Mouse (Mus musculus) G1E (cell line): ENCODE data around the gene Ispd. TPM values are rescaled to one million over a fixed set of nuclear protein-coding genes. Genes with fewer than 3 reads are reported as not detected.

Experiments
- ATAC-seq: 2 replicates; pipeline ENCODE4 v1.8.0; 2016; ENCODE audit warnings: mild to moderate bottlenecking; ENCODE audit not compliant: insufficient number of reproducible peaks, poor library complexity, low FRiP score, severe bottlenecking; ENCODE audit errors: extremely low read depth
- DNase-seq: peaks from one replicate; pipeline ENCODE4 v3.0.0; 2012; ENCODE audit warnings: low spot score
- H3K27me3 ChIP-seq: 2 replicates; pipeline ENCODE4 v1.6.1; 2012; ENCODE audit warnings: mild to moderate bottlenecking, low read length, inconsistent platforms; ENCODE audit not compliant: insufficient read depth
- H3K36me3 ChIP-seq: replicated peaks from 2 replicates; pipeline ENCODE3; 2012; ENCODE audit warnings: mild to moderate bottlenecking, inconsistent platforms
- H3K4me1 ChIP-seq: 2 replicates; pipeline ENCODE4 v1.6.1; 2012; ENCODE audit warnings: low read depth, low read length, inconsistent platforms, mixed read lengths; ENCODE audit not compliant: insufficient read depth
- H3K4me3 ChIP-seq: 2 replicates; pipeline ENCODE4 v1.5.1; 2012; ENCODE audit warnings: low read depth, mild to moderate bottlenecking, inconsistent platforms, low read length, moderate library complexity, mixed read lengths
- H3K9me3 ChIP-seq: replicated peaks from 2 replicates; pipeline ENCODE4 v1.6.1; 2012; ENCODE audit warnings: inconsistent platforms
- CTCF ChIP-seq: IDR thresholded peaks from 2 replicates; pipeline ENCODE4 v1.5.1; 2012; ENCODE audit warnings: low read depth, low read length, inconsistent platforms, mixed read lengths
- GATA1 ChIP-seq: IDR thresholded peaks from 2 replicates; pipeline ENCODE4 v1.6.1; 2012; ENCODE audit warnings: borderline replicate concordance, low read length, inconsistent platforms, mixed read lengths
- GATA2 ChIP-seq: IDR thresholded peaks from 2 replicates; pipeline ENCODE4 v1.6.1; 2012; ENCODE audit warnings: low read depth, low read length, inconsistent platforms, borderline replicate concordance
- POLR2AphosphoS5 ChIP-seq: IDR thresholded peaks from 2 replicates; pipeline ENCODE4 v1.6.1; 2012; ENCODE audit warnings: low read depth, low read length, inconsistent platforms; ENCODE audit not compliant: insufficient replicate concordance
- TAL1 ChIP-seq: conservative IDR thresholded peaks from 2 replicates; pipeline ENCODE4 v1.6.1; 2012; ENCODE audit warnings: low read depth, low read length, inconsistent platforms, mixed read lengths
- polyA plus RNA-seq: library from polyadenylated mRNA; stranded (reverse); fragments of >175 nt; gene quantifications from 2 replicates; pipeline ENCODE4 v1.2.3, GENCODE M21; 2012
- total RNA-seq, 2 experiments: library from RNA; stranded (forward) in 1 of 2; stranded (reverse) in 1 of 2; fragments of 200-1000 nt in 1 of 2; fragments of >200 nt in 1 of 2; fragmentation: Nextera tagmentation in 1 of 2; gene quantifications; 2 replicates each; pipeline ENCODE4 v1.2.3; 2014 to 2017

The Ispd gene
- total and polyA plus RNA-seq, 3 experiments: 1.5 to 6.2 (median 4.7) TPM

DNA sequence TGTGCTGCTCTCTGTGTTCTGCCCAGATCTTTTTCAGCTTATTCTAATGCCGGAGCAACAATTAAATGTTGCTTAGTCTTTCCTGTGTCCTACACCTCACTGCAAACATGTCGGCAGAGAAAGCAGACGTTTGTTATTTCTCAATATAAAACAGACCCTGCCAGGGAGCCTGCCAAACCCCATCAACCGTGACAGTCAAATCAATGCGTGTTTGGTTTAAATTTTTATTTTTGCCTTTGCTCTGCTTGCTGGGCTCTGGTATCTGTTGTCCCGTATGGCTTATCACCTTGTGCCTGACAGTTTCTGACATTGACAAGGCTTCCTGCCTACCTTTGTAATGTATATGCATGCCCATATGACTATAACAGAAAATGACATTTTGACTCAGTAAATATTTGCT, 285.5 kb downstream of the Ispd start:
- H3K4me1 ChIP-seq: no peaks in the 10 kb centered on the region
- ATAC-seq: no peak
- peaks cover 4% of the 10 kb centered on the region; the same call in 1 of the 2 replicates for H3K27me3 ChIP-seq

DNA sequence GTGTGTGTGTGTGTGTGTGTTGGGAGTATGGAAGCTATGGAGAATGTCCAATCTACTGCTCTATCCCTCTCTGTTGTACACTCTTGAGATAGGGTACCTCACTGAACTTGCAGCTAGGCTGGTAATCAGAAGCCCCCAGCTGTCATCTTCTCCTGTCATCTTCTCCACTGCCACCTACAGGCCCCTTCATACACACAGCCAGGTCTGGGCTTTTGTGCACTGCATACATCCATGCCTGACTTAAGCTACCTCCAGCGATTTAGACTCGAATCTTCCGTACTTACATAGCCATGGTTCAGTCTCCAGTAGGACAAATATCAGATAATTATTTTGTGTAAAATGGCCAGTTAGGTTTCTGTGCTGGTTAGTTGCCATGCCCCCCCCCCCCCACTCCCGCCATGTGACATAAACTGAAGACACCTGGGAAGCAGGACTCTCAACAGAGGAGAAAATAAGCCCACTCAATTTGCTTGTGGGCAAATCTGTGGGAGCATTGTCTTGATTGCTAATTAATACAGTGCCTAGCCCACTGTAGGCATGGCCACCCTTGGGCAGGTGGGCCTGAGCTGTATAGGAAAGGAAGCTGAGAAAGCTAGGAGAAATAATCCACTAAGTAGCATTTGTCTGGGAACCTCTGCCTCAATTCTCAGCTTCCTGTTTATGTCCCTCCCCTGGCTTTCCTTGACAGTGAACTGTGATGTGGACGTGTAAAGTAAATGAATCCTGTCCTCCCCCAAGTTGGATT, 289.1 kb downstream of the Ispd start:
- Histone ChIP-seq H3K4me1 (no peaks in the 10 kb centered on the region), H3K27me3 (no peaks in the 10 kb centered on the region; the same call in 1 of the 2 replicates), H3K4me3 (no peak overlapping the region), H3K36me3 (no peaks in the 10 kb centered on the region), H3K9me3 (no peaks in the 10 kb centered on the region)
- ATAC-seq: no peak
- no peak for DNase-seq
- TF ChIP-seq TAL1 (no peak), GATA2 (no peak), GATA1 (no peak), POLR2AphosphoS5 (no peak)

More for the DNA sequence above, 285.5 kb downstream of the Ispd start:
- TF ChIP-seq TAL1 (no peak), CTCF (no peak), GATA1 (no peak), GATA2 (no peak), POLR2AphosphoS5 (no peak)
- no peak overlapping the region for H3K4me3 ChIP-seq
- no peaks in the 10 kb centered on the region for H3K36me3 ChIP-seq
- H3K9me3 ChIP-seq: no peaks in the 10 kb centered on the region
- DNase-seq: no peak

DNA sequence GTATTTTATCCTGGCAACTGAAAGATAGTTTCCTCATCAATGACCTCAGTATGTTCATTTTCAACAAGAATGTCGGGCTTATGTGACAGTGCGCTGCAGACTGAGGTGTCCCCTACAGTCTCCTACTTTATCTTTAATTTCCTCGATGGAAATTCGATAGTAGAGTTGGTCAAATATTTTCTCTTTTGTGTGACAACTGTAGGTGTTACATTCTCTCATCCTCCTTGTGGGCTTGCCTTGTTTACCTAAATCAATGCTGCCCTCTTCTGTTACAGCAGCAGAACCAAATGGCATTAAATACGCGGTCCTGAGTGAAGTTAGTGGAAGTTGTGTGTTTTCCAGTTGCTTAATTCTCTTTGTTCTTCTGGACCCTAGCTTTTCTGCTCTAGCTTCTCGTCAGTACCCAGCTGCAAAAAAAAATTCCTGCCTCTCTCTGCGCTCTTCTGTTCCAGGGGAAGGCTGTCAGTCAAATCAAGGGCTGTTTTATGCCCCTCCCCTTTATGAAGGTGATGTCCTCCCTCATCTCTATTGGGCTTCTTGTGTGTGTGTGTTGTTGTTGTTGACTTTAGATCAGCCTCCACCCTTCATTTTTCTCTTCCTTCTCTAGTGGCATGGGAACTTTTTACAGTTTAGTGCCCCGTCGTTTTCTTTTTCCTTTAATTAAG, 289.8 kb downstream of the Ispd start:
- no peak overlapping the region for H3K4me3 ChIP-seq
- DNase-seq (no peak), ATAC-seq (no peak)

DNA sequence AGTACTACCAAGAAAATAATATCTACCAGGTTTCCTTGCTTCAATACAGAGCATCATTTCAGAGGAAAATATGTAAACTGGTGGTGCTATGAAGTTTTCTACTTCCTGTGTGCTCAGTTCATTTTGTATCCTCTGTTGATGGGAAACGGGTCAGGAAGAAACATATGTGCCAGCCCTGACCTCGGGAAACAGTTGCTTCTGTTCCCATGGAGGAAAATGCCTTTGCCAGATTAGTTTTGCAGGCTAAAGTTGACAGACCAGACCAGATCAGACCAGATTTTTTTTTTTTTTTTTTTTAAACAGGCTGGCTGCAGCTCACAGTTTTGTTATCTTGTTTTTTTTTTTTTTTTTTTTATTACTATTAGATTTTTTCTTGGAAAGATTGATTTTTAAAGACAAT, 293.2 kb downstream of the Ispd start:
- no peak for ATAC-seq
- Histone ChIP-seq H3K9me3 (peaks cover 13% of the 10 kb centered on the region), H3K36me3 (no peaks in the 10 kb centered on the region), H3K27me3 (no peaks in the 10 kb centered on the region), H3K4me1 (no peaks in the 10 kb centered on the region), H3K4me3 (no peak overlapping the region)
- no peak for TF ChIP-seq TAL1
- DNase-seq: no peak

More for the DNA sequence above, 289.8 kb downstream of the Ispd start:
- H3K36me3 ChIP-seq: no peaks in the 10 kb centered on the region
- H3K9me3 ChIP-seq: no peaks in the 10 kb centered on the region
- no peak for TF ChIP-seq GATA2
- no peak for TF ChIP-seq CTCF
- no peak for TF ChIP-seq GATA1
- no peak for TF ChIP-seq TAL1
- no peaks in the 10 kb centered on the region; the same call in 1 of the 2 replicates for H3K27me3 ChIP-seq
- H3K4me1 ChIP-seq: no peaks in the 10 kb centered on the region

DNA sequence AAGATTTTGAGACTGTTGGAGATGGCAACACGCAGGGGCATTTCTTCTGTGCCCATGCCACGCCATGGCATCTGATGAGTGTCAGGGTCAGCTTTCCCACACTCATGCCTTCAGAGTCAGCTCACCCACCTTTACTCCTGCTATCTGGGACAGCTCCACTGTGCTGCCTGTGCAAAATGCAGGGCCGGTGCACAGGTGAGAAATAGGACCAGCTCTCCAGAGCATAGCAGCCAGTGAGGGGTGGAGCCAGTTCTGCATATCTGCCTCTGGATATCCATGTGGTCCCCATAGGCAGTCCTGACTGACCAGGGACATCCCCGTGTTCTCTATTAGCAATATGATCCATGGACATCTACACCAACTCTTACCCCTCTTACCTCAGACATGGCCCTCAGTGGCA, 297.0 kb downstream of the Ispd start:
- no peaks in the 10 kb centered on the region for H3K36me3 ChIP-seq
- ATAC-seq (no peak), DNase-seq (no peak)
- no peaks in the 10 kb centered on the region for H3K4me1 ChIP-seq
- no peak overlapping the region for H3K4me3 ChIP-seq
- TF ChIP-seq CTCF (no peak), TAL1 (no peak), GATA2 (no peak), GATA1 (no peak), POLR2AphosphoS5 (no peak)
- no peaks in the 10 kb centered on the region for H3K27me3 ChIP-seq
- peaks cover 13% of the 10 kb centered on the region for H3K9me3 ChIP-seq

DNA sequence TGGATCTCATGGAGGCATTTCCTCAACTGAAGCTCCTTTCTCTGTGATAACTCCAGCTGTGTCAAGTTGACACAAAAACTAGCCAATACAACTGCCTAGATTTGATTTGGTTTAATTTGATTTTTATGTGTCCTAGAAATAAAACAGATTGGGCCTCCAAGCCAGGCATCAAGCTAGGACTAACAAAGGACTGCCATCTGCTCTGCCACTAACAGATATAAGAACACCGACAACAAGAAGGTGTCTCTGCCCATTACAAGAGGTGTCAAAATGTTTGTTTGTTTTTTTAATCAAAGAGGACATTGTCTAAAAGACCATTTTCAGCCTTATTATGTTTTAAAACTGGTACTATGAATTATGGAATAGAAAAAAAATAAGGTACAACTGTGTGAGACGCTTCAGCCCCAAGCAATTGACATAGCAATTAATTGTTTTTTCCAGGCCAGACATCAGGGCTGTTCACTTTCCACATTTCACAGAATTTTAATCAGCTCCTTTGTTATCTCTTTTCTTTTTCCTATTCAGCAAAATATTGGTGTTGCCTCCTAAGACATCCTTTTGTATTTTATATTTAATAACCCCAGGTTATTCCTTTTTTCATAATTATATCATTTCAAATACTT, 299.7 kb downstream of the Ispd start:
- Histone ChIP-seq H3K27me3 (no peaks in the 10 kb centered on the region), H3K4me1 (no peaks in the 10 kb centered on the region), H3K4me3 (no peak overlapping the region), H3K9me3 (peaks cover 13% of the 10 kb centered on the region), H3K36me3 (no peaks in the 10 kb centered on the region)
- TF ChIP-seq GATA2: no peak
- no peak for TF ChIP-seq CTCF
- no peak for TF ChIP-seq GATA1
- no peak for TF ChIP-seq POLR2AphosphoS5
- TF ChIP-seq TAL1: no peak
- DNase-seq (no peak), ATAC-seq (no peak)
